Mouse (Mus musculus) adrenal gland, adult 2 months (tissue): Measurements from ENCODE around the gene Grik4. TPM values are rescaled to one million over a fixed set of nuclear protein-coding genes. Genes with fewer than 3 reads are reported as not detected.

Experiments used
- DNase-seq: peaks from one replicate; pipeline ENCODE4 v3.0.0; 2021
- polyA plus RNA-seq: library from polyadenylated mRNA; depleted of rRNA; stranded (reverse); fragments of >200 nt; gene quantifications from 2 replicates; pipeline ENCODE4 v1.2.3, GENCODE M21; 2012
- total RNA-seq, 2 experiments: library from RNA; stranded (reverse); gene quantifications; 2 replicates each; pipeline ENCODE4 v1.2.3; 2021

Gene Grik4
- total and polyA plus RNA-seq, 3 experiments, result 1.2 to 2.5 (median 1.6) TPM

DNA sequence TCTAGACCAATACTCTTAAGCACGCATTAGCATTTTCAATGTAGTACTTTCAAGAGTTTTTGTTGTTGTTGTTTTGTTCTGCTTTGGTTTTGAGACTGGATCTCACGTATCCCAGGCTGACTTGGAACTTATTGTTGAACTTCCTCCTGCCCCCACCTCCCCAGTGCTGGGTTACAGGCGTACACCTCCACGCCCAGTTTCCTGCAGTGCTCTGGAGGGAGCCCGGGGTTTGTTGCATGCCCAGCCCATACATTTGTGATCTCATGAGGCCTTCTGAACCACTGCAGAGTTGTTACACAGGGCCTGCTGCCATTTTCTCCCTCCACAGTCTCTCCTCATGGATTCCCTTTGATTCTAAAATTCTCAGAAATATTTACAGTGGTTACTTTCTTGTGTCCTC is 201.9 kb downstream of the Grik4 start:
- DNase-seq, result no peak

DNA sequence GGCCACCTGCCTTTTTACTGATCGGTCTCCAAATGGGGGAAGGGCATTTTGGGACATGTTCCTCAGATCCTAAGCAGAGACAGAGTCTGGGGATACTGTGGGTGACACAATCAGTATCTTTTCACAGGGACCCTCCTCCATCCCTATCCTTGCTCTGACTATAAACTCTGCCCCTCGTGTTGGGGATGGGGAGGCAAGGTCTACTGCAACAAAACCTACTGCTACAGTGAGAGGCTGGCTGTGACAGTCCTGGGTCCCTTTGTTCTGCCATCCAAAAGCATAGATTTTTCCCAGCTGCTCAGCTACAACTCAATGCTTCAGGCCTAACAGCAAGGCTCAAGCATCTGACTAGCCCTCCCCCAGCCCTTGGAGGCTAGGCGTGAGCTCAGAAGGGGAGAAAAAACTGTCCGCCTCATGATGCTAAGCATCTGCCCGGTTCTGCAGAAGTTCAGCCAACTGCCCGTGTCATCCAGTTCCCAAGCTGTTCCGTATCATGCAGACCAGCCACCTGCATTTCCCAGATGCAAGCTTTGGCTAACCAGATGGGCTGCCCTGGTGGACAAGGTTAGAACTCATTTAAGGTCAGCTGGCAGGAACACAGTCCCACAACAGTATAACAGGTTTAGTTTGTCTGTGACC is 207.5 kb downstream of the Grik4 start:
- DNase-seq, result no peak

DNA sequence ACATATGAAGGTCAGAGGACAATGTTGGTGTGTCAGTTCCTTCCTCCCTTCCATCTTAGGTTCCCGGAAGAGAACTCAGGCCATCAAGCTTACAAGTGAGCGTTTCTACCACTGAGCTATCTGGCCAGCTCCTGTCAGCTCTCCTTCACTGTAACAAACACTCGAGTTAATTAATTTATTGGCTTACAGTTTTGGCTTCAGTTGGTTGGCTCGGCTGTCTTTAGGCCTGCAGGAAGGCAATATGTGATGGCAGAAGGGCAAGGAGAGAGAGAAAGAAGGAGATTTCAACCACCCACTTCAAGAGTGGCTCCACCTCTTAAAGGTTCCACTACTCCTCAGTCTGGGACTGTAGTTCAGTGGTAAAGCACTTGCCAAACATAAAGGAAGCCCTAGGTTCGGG is 209.2 kb downstream of the Grik4 start:
- DNase-seq, result no peak

GRCm38 (mm10) chr9:42732731-42733318 is 211.5 kb downstream of the Grik4 start:
- DNase-seq, result no peak

GRCm38 (mm10) chr9:42728472-42728871 is 215.8 kb downstream of the Grik4 start:
- DNase-seq, result no peak

- DNase-seq, result no peak
These were observed 216.6 kb downstream of the Grik4 start for GRCm38 (mm10) chr9:42727661-42728060.

- no peak for DNase-seq
These were observed 217.1 kb downstream of the Grik4 start for GRCm38 (mm10) chr9:42727186-42727585.

DNA sequence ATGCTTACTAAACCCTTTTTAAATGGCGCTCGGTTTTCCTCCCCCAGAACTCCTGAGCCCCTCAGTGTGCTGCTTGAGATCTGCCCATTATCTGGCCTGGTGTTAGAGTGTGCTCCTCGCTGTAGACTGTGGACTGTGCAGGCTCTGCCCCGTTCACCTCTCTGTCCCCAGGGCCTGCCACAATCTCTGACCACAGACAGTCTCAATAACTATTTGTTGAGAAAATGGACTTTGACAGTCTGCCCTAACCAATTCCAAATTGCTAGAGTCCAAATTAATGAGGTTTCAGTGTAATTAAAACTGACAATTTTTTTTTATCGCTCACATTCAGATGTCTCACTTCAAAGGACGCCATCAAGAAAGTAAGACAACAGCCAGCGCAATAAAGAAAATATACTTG is 220.2 kb downstream of the Grik4 start:
- DNase-seq, result no peak

DNA sequence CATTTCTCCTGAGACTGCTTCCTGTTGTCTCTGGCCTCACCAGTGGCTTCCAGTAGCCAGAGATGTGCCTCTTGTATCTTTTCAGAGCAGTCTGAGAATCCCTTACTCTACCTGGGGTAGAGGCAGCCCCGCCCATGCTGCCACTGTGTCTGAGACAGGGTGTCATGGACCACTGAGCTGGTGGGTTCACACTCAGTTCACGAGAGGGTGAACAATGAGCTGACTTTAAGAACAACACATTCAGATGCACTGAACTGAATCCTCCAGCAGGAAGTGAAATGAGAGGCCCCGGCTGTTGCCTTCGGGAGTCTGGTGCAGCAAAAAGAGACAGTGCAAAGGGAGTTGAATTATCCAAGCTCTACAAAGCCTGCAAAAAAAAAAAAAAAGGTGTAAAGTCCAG is 221.8 kb downstream of the Grik4 start:
- no peak for DNase-seq

DNA sequence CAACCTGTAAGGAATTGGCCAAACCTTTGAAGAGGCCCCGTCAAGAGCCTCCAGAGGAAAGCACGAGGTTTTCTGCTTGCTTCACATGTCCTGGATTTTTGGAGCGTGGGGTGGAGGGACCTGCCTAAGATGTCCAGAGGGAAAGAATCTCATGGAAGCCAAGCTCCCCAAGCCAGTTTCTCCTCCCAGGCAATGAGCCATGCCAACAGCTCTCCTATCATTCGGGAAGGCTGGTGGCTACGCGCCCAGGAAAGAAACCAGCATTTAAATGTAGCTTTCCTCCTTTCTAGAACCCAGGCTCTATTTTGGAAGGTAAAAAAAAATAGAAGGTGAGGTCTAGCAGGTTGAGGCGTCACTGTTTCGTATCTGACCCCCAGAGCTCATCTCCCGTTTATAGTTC is 222.6 kb downstream of the Grik4 start:
- no peak for DNase-seq

DNA sequence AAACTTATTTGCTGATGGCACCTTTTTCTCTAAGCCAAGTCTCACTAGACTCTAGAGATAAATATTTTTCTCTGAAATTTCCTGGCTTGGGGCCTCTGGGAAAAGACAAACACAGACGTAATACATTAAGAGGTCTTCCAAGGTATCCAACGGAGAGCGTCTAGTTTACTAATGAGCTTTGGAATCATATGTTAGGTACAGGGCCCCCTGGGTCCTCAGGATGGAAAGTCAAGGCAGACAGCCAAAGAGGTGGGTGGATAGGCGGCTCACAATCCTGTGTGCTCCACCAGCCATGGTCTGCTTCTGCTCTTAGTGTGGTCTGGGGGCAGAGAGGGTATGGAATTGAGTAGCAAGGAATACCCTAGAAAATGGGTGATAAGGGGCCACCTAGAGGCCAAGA is 223.1 kb downstream of the Grik4 start:
- DNase-seq, result no peak

GRCm38 (mm10) chr9:42713912-42714311 is 230.4 kb downstream of the Grik4 start:
- no peak for DNase-seq

DNA sequence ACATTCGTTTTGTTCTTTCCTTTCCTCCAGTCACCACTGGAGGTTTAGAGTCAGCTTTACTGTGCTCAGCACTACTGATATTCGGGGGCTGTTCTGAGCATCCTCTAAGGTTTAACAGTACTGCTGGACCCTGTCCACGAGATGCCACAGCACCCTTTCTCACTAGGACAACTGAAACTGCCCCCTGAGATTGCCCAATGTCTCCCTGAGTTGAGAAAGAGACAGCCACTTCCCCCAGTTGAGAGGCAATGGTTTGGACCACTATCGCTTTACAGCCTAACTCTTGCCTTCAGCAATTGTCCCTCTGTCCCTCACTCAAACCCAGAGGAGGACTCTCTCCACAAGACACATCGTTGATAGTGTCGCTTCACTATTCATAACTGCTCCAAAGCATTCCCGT is 238.4 kb downstream of the Grik4 start:
- no peak for DNase-seq

DNA sequence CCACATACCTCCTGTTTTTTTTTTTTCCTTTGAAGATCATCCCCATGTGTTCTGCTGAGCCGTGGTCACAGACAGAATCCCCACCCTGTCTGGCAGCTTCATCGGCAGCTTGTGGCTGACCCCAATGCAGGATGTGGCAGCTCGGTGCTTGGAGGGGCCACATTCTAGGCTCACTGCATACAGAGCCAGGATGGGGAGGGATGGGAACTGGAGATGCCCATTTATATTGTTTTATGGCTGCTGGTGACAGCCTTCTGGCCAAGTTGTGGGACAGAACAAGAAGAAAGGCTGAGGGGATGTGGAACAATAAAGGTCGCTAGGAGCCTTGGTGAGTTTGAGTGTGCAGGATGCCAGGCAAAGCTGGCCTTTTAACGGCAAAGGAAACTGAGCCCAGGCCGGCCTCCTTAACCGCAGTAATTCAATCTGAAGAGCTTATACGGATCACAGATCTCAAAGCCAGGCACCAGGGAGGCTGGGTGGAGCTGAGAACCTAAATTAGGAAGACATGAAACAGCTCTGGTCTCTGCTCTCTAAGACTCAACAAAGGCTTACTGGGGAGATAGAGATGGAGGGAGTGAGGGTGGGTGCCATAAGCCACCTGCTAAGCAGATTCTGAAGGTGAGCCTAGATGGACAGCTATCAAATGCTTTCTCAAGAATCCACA is 241.0 kb downstream of the Grik4 start:
- no peak for DNase-seq

DNA sequence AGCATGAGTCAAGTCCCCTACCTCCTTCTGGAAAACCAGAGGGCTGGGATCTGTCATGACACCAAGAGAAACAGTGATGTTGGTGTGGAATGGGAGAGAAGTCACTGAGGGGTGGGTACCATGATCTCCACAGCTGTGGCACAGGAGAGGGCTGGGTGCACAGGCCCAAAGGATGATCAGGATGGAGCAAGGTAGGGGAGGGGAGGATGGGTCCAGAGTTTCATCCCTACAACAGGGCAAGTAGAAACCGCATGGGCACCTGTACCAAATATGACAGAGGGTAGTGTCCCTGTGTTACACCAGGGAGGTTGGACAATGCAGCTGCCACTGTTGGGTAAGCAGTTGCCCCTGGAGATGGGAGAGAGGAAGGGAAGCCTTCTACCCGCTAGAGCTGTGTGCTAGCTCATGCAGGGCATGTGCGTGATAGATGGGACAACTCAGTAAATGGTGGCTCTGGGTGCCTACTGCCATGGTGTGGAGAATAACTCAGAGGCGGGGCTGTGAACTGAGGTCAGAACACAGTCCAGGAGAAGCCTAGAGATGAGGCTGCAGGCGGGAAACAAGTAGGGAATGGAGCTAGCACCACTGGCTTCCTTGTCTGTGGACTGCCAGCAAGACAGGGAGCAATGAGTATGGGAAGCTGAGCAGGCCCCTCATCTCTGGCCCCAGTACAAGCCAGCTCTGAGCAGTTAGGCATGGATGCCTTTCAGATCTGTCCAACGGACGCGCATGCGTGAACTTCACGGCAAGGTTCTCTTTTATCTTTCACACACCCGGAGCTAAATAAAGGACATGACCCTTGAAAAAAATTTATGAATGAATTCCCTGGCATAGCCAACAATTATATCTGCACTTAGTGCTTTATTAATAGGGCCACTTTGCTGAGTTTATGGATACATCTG is 241.8 kb downstream of the Grik4 start:
- DNase-seq, result no peak

- no peak for DNase-seq
These were observed 242.6 kb downstream of the Grik4 start for GRCm38 (mm10) chr9:42701729-42702128.

GRCm38 (mm10) chr9:42693024-42693423 is 251.3 kb downstream of the Grik4 start:
- DNase-seq, result no peak

DNA sequence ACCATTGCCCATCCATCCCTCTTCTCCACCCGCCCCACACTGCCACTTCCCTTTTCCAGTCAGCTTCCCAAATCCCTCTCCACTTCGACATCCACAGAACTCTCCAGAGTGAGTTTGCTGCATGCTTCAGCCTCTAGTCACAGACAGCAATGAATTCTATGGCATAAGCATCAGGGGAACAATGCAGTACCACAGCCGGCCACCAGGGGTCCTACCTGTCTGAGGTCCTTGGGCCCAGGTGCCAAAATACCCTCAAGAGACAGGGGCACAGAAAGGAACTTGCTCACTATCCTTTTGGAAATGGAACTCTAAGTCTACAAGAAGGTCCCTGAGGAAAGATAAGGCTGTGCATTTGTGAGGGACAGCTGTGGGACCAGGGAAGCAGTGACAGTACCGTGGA is 256.1 kb downstream of the Grik4 start:
- peak; percentile 57 for DNase-seq

- DNase-seq, result no peak
These were observed 258.2 kb downstream of the Grik4 start for GRCm38 (mm10) chr9:42686104-42686503.

GRCm38 (mm10) chr9:42674017-42674412 is 270.3 kb downstream of the Grik4 start:
- no peak for DNase-seq

GRCm38 (mm10) chr9:42673385-42674016 is 270.8 kb downstream of the Grik4 start:
- DNase-seq, result peak; percentile 42

DNA sequence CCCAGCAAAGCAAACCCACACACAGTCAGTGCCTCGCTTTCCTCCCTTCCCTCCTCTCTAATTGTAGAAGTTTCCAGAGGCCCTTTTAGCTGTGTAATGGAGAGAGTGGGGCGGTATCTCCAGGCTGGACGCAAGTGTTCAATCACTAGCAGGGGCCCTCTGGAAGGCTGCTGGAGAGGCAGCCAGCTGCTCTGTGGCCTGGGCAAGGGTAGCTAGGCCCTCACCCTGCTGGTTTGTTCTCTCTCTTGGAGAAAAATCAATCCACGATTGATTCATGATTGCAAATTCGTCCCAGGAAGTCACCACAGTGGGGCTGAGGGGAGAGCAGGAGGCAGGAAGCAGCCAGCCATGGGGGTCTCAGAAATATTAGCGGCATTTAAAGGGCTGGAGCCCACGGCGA is 271.3 kb downstream of the Grik4 start:
- DNase-seq, result no peak
